Mouse (Mus musculus): ENCODE data around the gene Ap5m1. TPM values are rescaled to one million over a fixed set of nuclear protein-coding genes. Genes with fewer than 3 reads are reported as not detected.

Ap5m1 gene
- total and polyA plus RNA-seq, 2 experiments from 2014 or later = 15.4 to 38.9 TPM

DNA sequence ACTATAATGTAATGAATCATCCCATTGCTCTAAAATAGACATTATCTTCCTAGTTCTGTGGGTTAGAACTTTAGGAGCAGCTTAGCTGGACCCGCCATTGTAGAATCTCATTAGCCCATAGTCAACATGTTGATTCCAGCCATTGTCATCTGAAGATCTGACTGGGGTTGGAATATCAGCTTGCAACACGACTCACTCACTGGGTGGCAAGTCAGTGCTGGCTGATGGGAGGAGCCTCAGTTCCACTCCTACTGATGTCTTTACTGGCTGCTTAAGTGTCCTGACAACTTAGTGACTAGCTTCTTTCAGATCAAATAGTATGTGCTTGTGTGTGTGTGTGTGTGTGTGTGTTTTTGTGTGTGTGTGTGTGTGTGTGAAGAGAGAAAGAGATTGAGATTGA, 8.5 kb downstream of the Ap5m1 start:
- H3K27ac ChIP-seq (ENCODE audit: low read depth) = no peak overlapping the region
- no peak for DNase-seq (ENCODE audit: low spot score)
- no peak overlapping the region for H3K9ac ChIP-seq (replicated peaks; ENCODE audit: low read depth, low read length)
- H3K4me1 ChIP-seq (ENCODE audit: control insufficient read depth, insufficient read depth) = no peaks in the 10 kb centered on the region
- no peak overlapping the region for H3K4me2 ChIP-seq (ENCODE audit: low read depth, low read length)
- peaks cover 15% of the 10 kb centered on the region for H3K36me3 ChIP-seq (replicated peaks; ENCODE audit: control insufficient read depth, insufficient read depth, low read length)
- WGBS = 60% methylated on average over 2 of the region's 2 CpGs
- no peak for ATAC-seq (ENCODE audit: insufficient read depth, low read depth)
- TF ChIP-seq CTCF (IDR thresholded peaks at IDR 0.05; ENCODE audit: low read depth) = no peak
- no peak for TF ChIP-seq EP300 (IDR thresholded peaks at IDR 0.05; ENCODE audit: low read depth)
- H3K27me3 ChIP-seq (ENCODE audit: control insufficient read depth, insufficient read depth, low read length) = no peaks in the 10 kb centered on the region
- no peak overlapping the region for H3K4me3 ChIP-seq (ENCODE audit: low read depth, low read length)
- no peaks in the 10 kb centered on the region for H3K9me3 ChIP-seq (replicated peaks; ENCODE audit: control insufficient read depth, low read length)

DNA sequence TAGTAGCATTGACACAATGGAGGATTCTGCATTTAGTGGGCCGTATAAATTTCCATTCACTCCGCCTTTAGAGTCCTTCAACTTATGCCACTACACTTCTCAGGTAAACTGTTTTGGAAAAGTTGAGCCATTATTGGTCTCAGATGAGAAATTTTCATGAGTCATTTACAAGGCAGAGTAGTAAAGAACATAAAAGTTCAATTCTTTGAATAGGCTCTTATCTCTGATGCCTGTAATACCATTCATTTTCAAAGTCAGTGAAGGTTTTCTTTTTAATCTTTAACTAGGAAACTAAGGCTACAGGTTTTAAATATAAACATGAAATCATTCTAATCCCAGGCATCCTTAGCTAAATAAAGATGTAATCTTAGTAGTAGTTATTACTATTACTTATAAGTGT, 12.9 kb downstream of the Ap5m1 start:
- Histone ChIP-seq H3K4me1 (ENCODE audit: control insufficient read depth, insufficient read depth) (no peaks in the 10 kb centered on the region), H3K9ac (replicated peaks; ENCODE audit: low read depth, low read length) (no peak overlapping the region), H3K4me2 (ENCODE audit: low read depth, low read length) (no peak overlapping the region), H3K36me3 (replicated peaks; ENCODE audit: control insufficient read depth, insufficient read depth, low read length) (peaks cover 17% of the 10 kb centered on the region), H3K9me3 (replicated peaks; ENCODE audit: control insufficient read depth, low read length) (no peaks in the 10 kb centered on the region), H3K27me3 (ENCODE audit: control insufficient read depth, insufficient read depth, low read length) (no peaks in the 10 kb centered on the region), H3K27ac (ENCODE audit: low read depth) (no peak overlapping the region), H3K4me3 (ENCODE audit: low read depth, low read length) (no peak overlapping the region)
- TF ChIP-seq CTCF (IDR thresholded peaks at IDR 0.05; ENCODE audit: low read depth) (no peak), EP300 (IDR thresholded peaks at IDR 0.05; ENCODE audit: low read depth) (no peak)
- DNase-seq (ENCODE audit: low spot score) (no peak), ATAC-seq (ENCODE audit: insufficient read depth, low read depth) (no peak)
- whole genome bisulfite sequencing = 93% methylated on average over 2 of the region's 2 CpGs

DNA sequence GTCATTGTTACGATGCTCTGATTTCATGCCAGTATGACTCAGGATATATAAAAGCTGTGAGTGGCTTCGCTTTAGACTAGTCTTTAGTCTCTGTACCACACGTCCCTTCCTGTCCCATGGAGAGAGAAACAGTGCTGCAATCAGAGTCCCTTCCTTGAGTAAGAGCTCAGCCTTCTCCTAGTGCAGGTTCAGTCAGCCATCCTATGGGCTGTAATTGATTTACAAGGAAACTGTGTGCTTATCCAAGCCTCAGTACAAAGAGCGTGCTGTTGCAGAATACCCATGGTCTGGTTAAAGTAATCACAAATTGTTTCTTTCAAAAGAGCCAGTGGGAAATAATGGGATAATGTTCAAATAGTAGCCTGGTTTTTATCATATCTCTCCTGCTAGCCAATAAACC, 20.6 kb downstream of the Ap5m1 start:
- DNase-seq (ENCODE audit: low spot score) (no peak), ATAC-seq (ENCODE audit: insufficient read depth, low read depth) (no peak)
- Histone ChIP-seq H3K4me1 (ENCODE audit: control insufficient read depth, insufficient read depth) (no peaks in the 10 kb centered on the region), H3K4me2 (ENCODE audit: low read depth, low read length) (no peak overlapping the region), H3K27me3 (ENCODE audit: control insufficient read depth, insufficient read depth, low read length) (no peaks in the 10 kb centered on the region), H3K9me3 (replicated peaks; ENCODE audit: control insufficient read depth, low read length) (no peaks in the 10 kb centered on the region), H3K4me3 (ENCODE audit: low read depth, low read length) (no peak overlapping the region), H3K27ac (ENCODE audit: low read depth) (no peak overlapping the region), H3K36me3 (replicated peaks; ENCODE audit: control insufficient read depth, insufficient read depth, low read length) (peaks cover 28% of the 10 kb centered on the region), H3K9ac (replicated peaks; ENCODE audit: low read depth, low read length) (no peak overlapping the region)
- 83% methylated on average over 4 of the region's 4 CpGs for WGBS
- TF ChIP-seq CTCF (IDR thresholded peaks at IDR 0.05; ENCODE audit: low read depth) (no peak), EP300 (IDR thresholded peaks at IDR 0.05; ENCODE audit: low read depth) (no peak)

DNA sequence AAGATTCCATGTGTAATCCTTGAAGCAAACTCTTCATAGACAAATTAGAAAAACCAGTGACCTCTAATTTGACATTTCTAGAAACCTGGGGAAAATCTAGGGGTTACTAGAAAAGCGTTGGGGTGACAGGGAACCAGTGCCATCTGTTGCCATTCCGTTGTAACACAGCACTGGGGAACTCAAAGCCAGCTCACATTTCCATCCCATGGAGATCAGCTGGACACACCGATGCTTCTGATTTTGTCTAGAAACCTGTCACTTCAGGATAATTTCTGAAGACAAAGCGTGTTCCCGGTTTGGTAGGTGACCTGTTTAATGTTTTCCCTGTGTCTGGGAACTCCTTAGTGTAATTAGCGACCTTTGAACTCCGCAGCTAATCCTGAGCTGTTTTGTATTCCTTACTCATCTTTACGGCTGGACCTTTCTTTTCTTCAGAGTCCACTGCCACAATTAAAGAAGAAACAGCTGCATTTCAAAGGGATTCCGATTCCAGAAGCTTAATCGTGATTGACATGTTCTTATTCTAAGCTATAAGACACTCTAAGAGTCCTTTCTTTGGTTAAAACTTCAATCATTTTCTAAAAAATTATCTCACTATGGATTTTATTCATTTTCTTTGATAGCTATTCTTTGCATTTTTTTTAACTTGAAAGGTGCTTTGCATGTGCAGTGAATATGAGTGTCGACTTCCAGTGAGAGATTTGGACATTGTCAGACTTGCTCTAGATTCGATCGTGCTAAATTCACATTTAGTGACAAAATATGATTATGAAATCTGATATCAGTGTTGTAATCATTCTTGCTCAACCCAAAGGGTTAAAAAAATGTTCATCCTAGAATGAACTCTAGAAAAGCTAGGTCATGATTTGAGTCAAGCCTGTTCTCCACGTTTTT, 22.5 kb downstream of the Ap5m1 start:
- WGBS = 82% methylated on average over 14 of the region's 14 CpGs

DNA sequence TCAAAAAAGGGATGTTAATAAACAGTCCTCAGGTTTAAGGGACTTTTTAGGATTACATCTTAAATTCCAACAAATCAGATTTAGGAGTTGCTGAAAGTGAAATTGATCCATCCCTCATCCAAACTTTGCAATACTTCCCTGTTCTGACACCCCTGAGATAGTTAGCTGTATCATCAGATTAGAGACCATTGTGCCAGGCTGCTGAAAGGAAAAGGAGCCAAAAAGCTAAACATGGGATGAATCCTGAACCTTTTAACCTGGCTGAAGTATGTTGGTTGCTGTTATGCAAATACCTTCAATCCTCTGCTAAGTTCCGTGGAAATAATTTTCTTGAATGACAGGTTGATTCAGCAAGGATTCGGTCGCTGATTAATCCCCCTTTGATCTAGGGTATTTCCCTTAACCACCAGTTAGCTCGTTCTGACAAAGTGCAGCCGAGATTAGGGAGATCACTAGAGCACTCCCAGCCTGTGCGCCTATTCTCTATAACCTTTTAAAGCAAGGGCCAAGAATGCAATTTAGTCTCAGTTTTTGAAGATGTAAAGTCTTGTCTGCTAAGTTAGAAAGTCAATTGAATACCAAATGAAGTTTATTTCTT, 23.7 kb downstream of the Ap5m1 start:
- Histone ChIP-seq H3K4me3 (ENCODE audit: low read depth, low read length) (no peak overlapping the region), H3K4me2 (ENCODE audit: low read depth, low read length) (no peak overlapping the region), H3K9me3 (replicated peaks; ENCODE audit: control insufficient read depth, low read length) (no peaks in the 10 kb centered on the region), H3K9ac (replicated peaks; ENCODE audit: low read depth, low read length) (no peak overlapping the region), H3K27ac (ENCODE audit: low read depth) (no peak overlapping the region), H3K36me3 (replicated peaks; ENCODE audit: control insufficient read depth, insufficient read depth, low read length) (peaks cover 17% of the 10 kb centered on the region), H3K4me1 (ENCODE audit: control insufficient read depth, insufficient read depth) (no peaks in the 10 kb centered on the region), H3K27me3 (ENCODE audit: control insufficient read depth, insufficient read depth, low read length) (no peaks in the 10 kb centered on the region)
- WGBS = 42% methylated on average over 6 of the region's 6 CpGs
- no peak for TF ChIP-seq CTCF (IDR thresholded peaks at IDR 0.05; ENCODE audit: low read depth)
- TF ChIP-seq EP300 (IDR thresholded peaks at IDR 0.05; ENCODE audit: low read depth) = no peak
- DNase-seq (ENCODE audit: low spot score) = no peak
- no peak for ATAC-seq (ENCODE audit: insufficient read depth, low read depth)

More for the DNA sequence above, 22.5 kb downstream of the Ap5m1 start:
- peaks cover 28% of the 10 kb centered on the region for H3K36me3 ChIP-seq (replicated peaks; ENCODE audit: control insufficient read depth, insufficient read depth, low read length)
- H3K4me3 ChIP-seq (ENCODE audit: low read depth, low read length) = no peak overlapping the region
- H3K4me2 ChIP-seq (ENCODE audit: low read depth, low read length) = no peak overlapping the region
- DNase-seq (ENCODE audit: low spot score) = no peak
- ATAC-seq (ENCODE audit: insufficient read depth, low read depth) = no peak
- H3K9me3 ChIP-seq (replicated peaks; ENCODE audit: control insufficient read depth, low read length) = no peaks in the 10 kb centered on the region
- TF ChIP-seq CTCF (IDR thresholded peaks at IDR 0.05; ENCODE audit: low read depth) = no peak
- TF ChIP-seq EP300 (IDR thresholded peaks at IDR 0.05; ENCODE audit: low read depth) = no peak
- H3K4me1 ChIP-seq (ENCODE audit: control insufficient read depth, insufficient read depth) = no peaks in the 10 kb centered on the region
- H3K27me3 ChIP-seq (ENCODE audit: control insufficient read depth, insufficient read depth, low read length) = no peaks in the 10 kb centered on the region
- no peak overlapping the region for H3K27ac ChIP-seq (ENCODE audit: low read depth)
- no peak overlapping the region for H3K9ac ChIP-seq (replicated peaks; ENCODE audit: low read depth, low read length)
